Mouse (Mus musculus): ENCODE measurements around the gene Hoxc9. TPM values are rescaled to one million over a fixed set of nuclear protein-coding genes. Genes with fewer than 3 reads are reported as not detected.

Gene Hoxc9
- polyA plus RNA-seq, 1 experiment from 2014 or later, result 0.06 TPM

- Histone ChIP-seq H3K27ac (no peak overlapping the region), H3K4me3 (replicated peaks) (no peak overlapping the region), H3K36me3 (no peaks in the 10 kb centered on the region), H3K27me3 (replicated peaks) (peaks cover 96% of the 10 kb centered on the region), H3K9ac (no peak overlapping the region), H3K4me1 (peaks cover 8% of the 10 kb centered on the region; the same call in 1 of the 2 replicates), H3K9me3 (no peaks in the 10 kb centered on the region), H3K4me2 (no peak overlapping the region)
- WGBS, result 1% methylated on average over 12 of the region's 12 CpGs
- ATAC-seq (ENCODE audit: insufficient read depth, low FRiP score, low read depth), result no peak
These were observed 5.5 kb upstream of the Hoxc9 start for GRCm38 (mm10) chr15:102970740-102971139.

- Histone ChIP-seq H3K27ac (no peak overlapping the region), H3K4me3 (replicated peaks) (no peak overlapping the region), H3K9ac (no peak overlapping the region), H3K4me2 (no peak overlapping the region), H3K27me3 (replicated peaks) (peaks cover 96% of the 10 kb centered on the region), H3K4me1 (peaks cover 3% of the 10 kb centered on the region; the same call in 1 of the 2 replicates), H3K9me3 (no peaks in the 10 kb centered on the region), H3K36me3 (no peaks in the 10 kb centered on the region)
- ATAC-seq (ENCODE audit: insufficient read depth, low FRiP score, low read depth), result no peak
- 1% methylated on average over 21 of the region's 21 CpGs for WGBS
These were observed 4.0 kb upstream of the Hoxc9 start for GRCm38 (mm10) chr15:102972254-102972653.

- Histone ChIP-seq H3K36me3 (no peaks in the 10 kb centered on the region), H3K4me1 (peaks cover 6% of the 10 kb centered on the region; the same call in 1 of the 2 replicates), H3K27me3 (replicated peaks) (peaks cover 96% of the 10 kb centered on the region), H3K9ac (no peak overlapping the region), H3K9me3 (no peaks in the 10 kb centered on the region), H3K4me2 (no peak overlapping the region), H3K27ac (no peak overlapping the region), H3K4me3 (replicated peaks) (no peak overlapping the region)
- 3% methylated on average over 6 of the region's 6 CpGs for WGBS
- ATAC-seq (ENCODE audit: insufficient read depth, low FRiP score, low read depth), result no peak
These were observed 3.5 kb upstream of the Hoxc9 start for GRCm38 (mm10) chr15:102972753-102973152.

GRCm38 (mm10) chr15:102975034-102975433 lies 1.2 kb upstream of the Hoxc9 start:
- WGBS, result 9% methylated on average over 7 of the region's 7 CpGs

GRCm38 (mm10) chr15:102975688-102976111 lies 539 bp upstream of the Hoxc9 start:
- H3K9ac ChIP-seq, result no peak overlapping the region
- peaks cover 97% of the 10 kb centered on the region for H3K27me3 ChIP-seq (replicated peaks)
- no peak overlapping the region for H3K4me2 ChIP-seq
- WGBS, result 3% methylated on average over 21 of the region's 21 CpGs
- no peak overlapping the region for H3K27ac ChIP-seq
- peaks cover 6% of the 10 kb centered on the region; the same call in 1 of the 2 replicates for H3K4me1 ChIP-seq
- no peaks in the 10 kb centered on the region for H3K36me3 ChIP-seq
- no peak for ATAC-seq (ENCODE audit: insufficient read depth, low FRiP score, low read depth)
- H3K9me3 ChIP-seq, result no peaks in the 10 kb centered on the region
- H3K4me3 ChIP-seq (replicated peaks), result no peak overlapping the region

More at GRCm38 (mm10) chr15:102975034-102975433, 1.2 kb upstream of the Hoxc9 start:
- Histone ChIP-seq H3K27ac (no peak overlapping the region), H3K4me2 (no peak overlapping the region), H3K4me3 (replicated peaks) (no peak overlapping the region), H3K4me1 (peaks cover 6% of the 10 kb centered on the region; the same call in 1 of the 2 replicates), H3K9me3 (no peaks in the 10 kb centered on the region), H3K9ac (no peak overlapping the region), H3K27me3 (replicated peaks) (peaks cover 97% of the 10 kb centered on the region), H3K36me3 (no peaks in the 10 kb centered on the region)
- ATAC-seq (ENCODE audit: insufficient read depth, low FRiP score, low read depth), result no peak

- no peak overlapping the region for H3K27ac ChIP-seq
- peaks cover 97% of the 10 kb centered on the region for H3K27me3 ChIP-seq (replicated peaks)
- no peaks in the 10 kb centered on the region for H3K9me3 ChIP-seq
- H3K4me1 ChIP-seq, result peaks cover 13% of the 10 kb centered on the region
- no peak overlapping the region for H3K9ac ChIP-seq
- peak overlapping the region; percentile 10; the same call in 1 of the 2 replicates for H3K4me3 ChIP-seq (replicated peaks)
- 2% methylated on average over 37 of the region's 37 CpGs for WGBS
- ATAC-seq (ENCODE audit: insufficient read depth, low FRiP score, low read depth), result no peak
- peak overlapping the region; percentile 36 for H3K4me2 ChIP-seq
- H3K36me3 ChIP-seq, result no peaks in the 10 kb centered on the region
These were observed 588 bp downstream of the Hoxc9 start for GRCm38 (mm10) chr15:102976631-102977422.

GRCm38 (mm10) chr15:102977423-102977974 lies 1.3 kb downstream of the Hoxc9 start:
- Histone ChIP-seq H3K27ac (no peak overlapping the region), H3K4me1 (peaks cover 17% of the 10 kb centered on the region), H3K4me2 (peak overlapping the region; percentile 36), H3K36me3 (no peaks in the 10 kb centered on the region), H3K9ac (no peak overlapping the region), H3K9me3 (no peaks in the 10 kb centered on the region), H3K4me3 (replicated peaks) (peak overlapping the region; percentile 10; the same call in 1 of the 2 replicates), H3K27me3 (replicated peaks) (peaks cover 97% of the 10 kb centered on the region)
- WGBS, result 9% methylated on average over 16 of the region's 16 CpGs
- ATAC-seq (ENCODE audit: insufficient read depth, low FRiP score, low read depth), result no peak

GRCm38 (mm10) chr15:102978615-102979515 lies 2.6 kb downstream of the Hoxc9 start:
- WGBS, result 10% methylated on average over 13 of the region's 13 CpGs

GRCm38 (mm10) chr15:102979936-102980335 lies 3.7 kb downstream of the Hoxc9 start:
- Histone ChIP-seq H3K27ac (no peak overlapping the region), H3K9ac (no peak overlapping the region)
- ATAC-seq (ENCODE audit: insufficient read depth, low FRiP score, low read depth), result no peak

More at GRCm38 (mm10) chr15:102978615-102979515, 2.6 kb downstream of the Hoxc9 start:
- Histone ChIP-seq H3K27ac (no peak overlapping the region), H3K27me3 (replicated peaks) (peaks cover 96% of the 10 kb centered on the region), H3K4me2 (no peak overlapping the region), H3K9me3 (no peaks in the 10 kb centered on the region), H3K9ac (no peak overlapping the region), H3K4me3 (replicated peaks) (no peak overlapping the region), H3K36me3 (no peaks in the 10 kb centered on the region), H3K4me1 (peaks cover 17% of the 10 kb centered on the region)
- ATAC-seq (ENCODE audit: insufficient read depth, low FRiP score, low read depth), result no peak

GRCm38 (mm10) chr15:102980352-102980751 lies 4.1 kb downstream of the Hoxc9 start:
- no peak for ATAC-seq (ENCODE audit: insufficient read depth, low FRiP score, low read depth)
- WGBS, result 5% methylated on average over 11 of the region's 11 CpGs
- H3K9me3 ChIP-seq, result no peaks in the 10 kb centered on the region
- peaks cover 17% of the 10 kb centered on the region for H3K4me1 ChIP-seq
- peaks cover 96% of the 10 kb centered on the region for H3K27me3 ChIP-seq (replicated peaks)
- H3K27ac ChIP-seq, result no peak overlapping the region
- H3K36me3 ChIP-seq, result no peaks in the 10 kb centered on the region
- H3K9ac ChIP-seq, result no peak overlapping the region
- no peak overlapping the region for H3K4me2 ChIP-seq
- H3K4me3 ChIP-seq (replicated peaks), result no peak overlapping the region

More at GRCm38 (mm10) chr15:102979936-102980335, 3.7 kb downstream of the Hoxc9 start:
- no peak overlapping the region for H3K4me3 ChIP-seq (replicated peaks)
- H3K27me3 ChIP-seq (replicated peaks), result peaks cover 96% of the 10 kb centered on the region
- peaks cover 17% of the 10 kb centered on the region for H3K4me1 ChIP-seq
- H3K9me3 ChIP-seq, result no peaks in the 10 kb centered on the region
- 0% methylated on average over 1 of the region's 1 CpGs for WGBS
- no peak overlapping the region for H3K4me2 ChIP-seq
- H3K36me3 ChIP-seq, result no peaks in the 10 kb centered on the region

GRCm38 (mm10) chr15:102980912-102981311 lies 4.7 kb downstream of the Hoxc9 start:
- H3K4me1 ChIP-seq, result peaks cover 17% of the 10 kb centered on the region
- peak overlapping the region; percentile 17; the same call in 1 of the 2 replicates for H3K4me3 ChIP-seq (replicated peaks)
- no peaks in the 10 kb centered on the region for H3K9me3 ChIP-seq
- ATAC-seq (ENCODE audit: insufficient read depth, low FRiP score, low read depth), result no peak
- H3K9ac ChIP-seq, result no peak overlapping the region
- under 1% methylated on average over 14 of the region's 14 CpGs for WGBS
- peaks cover 96% of the 10 kb centered on the region for H3K27me3 ChIP-seq (replicated peaks)
- H3K36me3 ChIP-seq, result no peaks in the 10 kb centered on the region
- H3K27ac ChIP-seq, result no peak overlapping the region
- peak overlapping the region; percentile 47 for H3K4me2 ChIP-seq

Data from stomach, embryonic 15.5 days (tissue).